Mouse (Mus musculus) myocyte (in vitro differentiated cells): ENCODE data around the gene Tor4a.

Experiments
- CEBPB ChIP-seq: IDR thresholded peaks from 2 replicates; pipeline ENCODE4 v1.6.1; 2011; ENCODE audit warnings: mild to moderate bottlenecking, moderate library complexity; ENCODE audit not compliant: poor library complexity, insufficient read depth, severe bottlenecking
- MAX ChIP-seq: IDR thresholded peaks from one replicate; pipeline ENCODE4 v1.6.1; 2011; ENCODE audit warnings: low read depth, mild to moderate bottlenecking, control low read depth
- MYOD1 ChIP-seq, 3 experiments: IDR thresholded peaks; one replicate each; pipeline ENCODE4 v1.6.1; 2011; ENCODE audit warnings: control low read depth in 2 of 3, low read depth in 2 of 3, mild to moderate bottlenecking in 2 of 3, moderate library complexity in 1 of 3; ENCODE audit not compliant: insufficient read length in 2 of 3, control insufficient read depth in 1 of 3
- POLR2A ChIP-seq: IDR thresholded peaks from one replicate; pipeline ENCODE4 v1.6.1; 2011; ENCODE audit warnings: low read depth, mild to moderate bottlenecking, control low read depth, moderate library complexity; ENCODE audit not compliant: insufficient read length
- SRF ChIP-seq: IDR thresholded peaks from one replicate; pipeline ENCODE4 v1.6.1; 2011; ENCODE audit warnings: low read depth; ENCODE audit not compliant: control insufficient read depth, insufficient read length
- TCF12 ChIP-seq: IDR thresholded peaks from one replicate; pipeline ENCODE4 v1.6.1; 2011; ENCODE audit warnings: mild to moderate bottlenecking, control low read depth; ENCODE audit not compliant: poor library complexity, insufficient read depth, severe bottlenecking

DNA sequence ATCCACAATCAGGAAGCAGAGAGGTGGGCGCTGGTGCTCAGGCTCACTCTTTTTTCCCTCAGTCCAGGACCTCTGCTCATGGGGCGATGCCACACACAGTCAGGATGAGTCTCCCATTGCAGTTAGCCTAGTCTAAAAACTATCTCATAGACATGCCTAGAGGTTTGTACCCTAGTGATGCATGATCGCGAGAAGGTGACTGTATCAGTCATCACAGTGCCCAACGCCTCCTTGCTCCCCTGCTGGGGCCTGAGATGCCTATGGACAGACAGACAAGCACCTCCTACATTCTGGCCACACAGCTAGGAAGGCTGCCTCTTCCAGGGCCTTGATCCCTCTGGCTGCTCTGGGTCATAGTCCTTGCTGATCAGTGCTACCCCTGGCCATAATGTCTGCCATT lies 49.3 kb downstream of the Tor4a start:
- no peak for TF ChIP-seq POLR2A
- no peak for TF ChIP-seq CEBPB
- no peak for TF ChIP-seq SRF
- TF ChIP-seq MYOD1 (IDR thresholded peaks at IDR 0.05; ENCODE audit: control insufficient read depth in 1 of 3, insufficient read length in 2 of 3, low read depth in 2 of 3), result no peak
- TF ChIP-seq TCF12, result no peak
- no peak for TF ChIP-seq MAX
